In the genomic region with DNA sequence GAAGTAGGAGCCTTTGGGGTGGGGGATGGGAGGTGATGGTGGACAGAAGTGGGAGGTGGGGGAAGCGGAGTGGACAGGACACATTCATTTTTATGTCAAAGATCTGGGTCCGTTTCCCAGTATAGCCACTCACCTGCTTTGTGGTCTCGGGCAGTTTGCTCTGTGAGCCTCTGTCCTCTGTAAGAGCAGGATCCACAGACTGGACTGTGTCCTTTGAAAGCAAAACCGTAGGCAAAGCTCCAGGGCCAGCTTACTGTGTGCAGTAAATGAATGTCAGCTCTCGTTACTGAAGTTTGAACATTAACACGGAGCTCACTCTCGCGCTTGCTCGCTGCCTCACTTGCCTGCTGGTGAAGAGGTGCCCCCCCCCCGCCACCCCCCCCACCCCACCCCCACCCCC, we compare ENCODE assay signal across 11 mouse cellular contexts.
DNase-seq lines count a peak whose midpoint lies in the region; ATAC-seq and TF ChIP-seq lines count a peak whose summit lies in the region.
"Had no signal": no experiment of that assay in that cellular context is flagged by ENCODE, and none has a peak within 500 bp of the region (broad histone marks: within the 10 kb centered on the region; RNA-seq: fewer than 3 reads in every experiment).

No protein-coding gene starts in this region.

- peak overlapping the region; percentile 2; the same call in 1 of the 2 replicates for H3K4me2 ChIP-seq in intestine, embryonic 14.5 days (ENCODE audit: low read length)

- no peak for TF ChIP-seq CTCF in gastrocnemius, adult 2 months (IDR thresholded peaks at IDR 0.05)
- TF ChIP-seq CTCF in Patski (IDR thresholded peaks at IDR 0.05): no peak

- intact Hi-C loops in gastrocnemius, adult 2 months (cut with DNase I): loop anchor here (5.0 kb wide), 1 partner anchor 72 kb away; no protein-coding TSS in a partner anchor

- DNase-seq in gastrocnemius, adult 2 months: peak; percentile 69
- DNase-seq in gastrocnemius, postnatal 4 days (ENCODE audit: low spot score in 2 of 2): no peak
- no peak for DNase-seq in Patski (ENCODE audit: low read depth, low spot score)
- no peak for DNase-seq in intestine, embryonic 14.5 days (ENCODE audit: low spot score)
- DNase-seq in limb, embryonic 10.5 days (ENCODE audit: low spot score): no peak
- DNase-seq in Muller cell, postnatal 12 days (ENCODE audit: inconsistent ontology term): no peak
- DNase-seq in frontal cortex, postnatal 10 days (ENCODE audit: low spot score in 2 of 2): no peak
- DNase-seq: cerebellum, adult 9-10 months; thymus, adult 18-20 months had no signal

- peak; percentile 69 for ATAC-seq in Patski
- ATAC-seq in intestine, embryonic 14.5 days (replicated peaks; ENCODE audit: low FRiP score, low TSS enrichment, low read depth): peak; percentile 30; the same call in 1 of the 2 replicates
- no peak for ATAC-seq in megakaryocyte progenitor cell, adult 5-6 weeks (replicated peaks; ENCODE audit: poor library complexity)

- POLR2A ChIA-PET in Patski (lab: Charles Lee): no interaction called here

- H3K9me3 ChIP-seq in intestine, embryonic 14.5 days (ENCODE audit: control insufficient read depth, low read length): no peaks in the 10 kb centered on the region
- H3K9me3 ChIP-seq in limb, embryonic 10.5 days (replicated peaks): no peaks in the 10 kb centered on the region

- H3K36me3 ChIP-seq in intestine, embryonic 14.5 days (ENCODE audit: control insufficient read depth, insufficient read depth, low read length): no peaks in the 10 kb centered on the region
- H3K36me3 ChIP-seq in limb, embryonic 10.5 days: peaks cover 16% of the 10 kb centered on the region

- no peak overlapping the region for H3K9ac ChIP-seq in intestine, embryonic 14.5 days (ENCODE audit: low read length)

- peaks cover 33% of the 10 kb centered on the region for H3K4me1 ChIP-seq in intestine, embryonic 14.5 days (replicated peaks; ENCODE audit: control insufficient read depth, insufficient read depth, low read length)
- H3K4me1 ChIP-seq in limb, embryonic 10.5 days: peaks cover 49% of the 10 kb centered on the region

- no peak overlapping the region for H3K27ac ChIP-seq in gastrocnemius, adult 2 months
- no peak overlapping the region for H3K27ac ChIP-seq in intestine, embryonic 14.5 days (ENCODE audit: low read depth)
- H3K27ac ChIP-seq in limb, embryonic 10.5 days: peak overlapping the region; percentile 56; the same call in 1 of the 2 replicates
- H3K27ac ChIP-seq: macrophage had no signal

- in situ Hi-C loops in Patski (cut with MboI; ENCODE audit: low pct_unique_long_range_greater_than_20kb): no loop called here

- no peak overlapping the region for H3K4me3 ChIP-seq in gastrocnemius, adult 2 months
- no peak overlapping the region for H3K4me3 ChIP-seq in intestine, embryonic 14.5 days (ENCODE audit: low read depth, low read length)
- no peak overlapping the region for H3K4me3 ChIP-seq in limb, embryonic 10.5 days

- WGBS in intestine, embryonic 14.5 days: 9% methylated on average over 10 of the region's 10 CpGs
- 25% methylated on average over 10 of the region's 10 CpGs for WGBS in limb, embryonic 10.5 days

- H3K27me3 ChIP-seq in Patski: no peaks in the 10 kb centered on the region
- H3K27me3 ChIP-seq in intestine, embryonic 14.5 days (replicated peaks; ENCODE audit: control insufficient read depth, insufficient read depth, low read length): no peaks in the 10 kb centered on the region
- no peaks in the 10 kb centered on the region for H3K27me3 ChIP-seq in limb, embryonic 10.5 days (ENCODE audit: low read depth, poor library complexity, severe bottlenecking)

- CTCF ChIA-PET in Patski (lab: Charles Lee): no interaction called here
